Mouse (Mus musculus): Measurements from ENCODE around the gene Prdm11.

Prdm11 gene

GRCm38 (mm10) chr2:93046509-93046835 lies 505 bp upstream of the Prdm11 start:
- ATAC-seq (ENCODE audit: low TSS enrichment), result no peak

DNA sequence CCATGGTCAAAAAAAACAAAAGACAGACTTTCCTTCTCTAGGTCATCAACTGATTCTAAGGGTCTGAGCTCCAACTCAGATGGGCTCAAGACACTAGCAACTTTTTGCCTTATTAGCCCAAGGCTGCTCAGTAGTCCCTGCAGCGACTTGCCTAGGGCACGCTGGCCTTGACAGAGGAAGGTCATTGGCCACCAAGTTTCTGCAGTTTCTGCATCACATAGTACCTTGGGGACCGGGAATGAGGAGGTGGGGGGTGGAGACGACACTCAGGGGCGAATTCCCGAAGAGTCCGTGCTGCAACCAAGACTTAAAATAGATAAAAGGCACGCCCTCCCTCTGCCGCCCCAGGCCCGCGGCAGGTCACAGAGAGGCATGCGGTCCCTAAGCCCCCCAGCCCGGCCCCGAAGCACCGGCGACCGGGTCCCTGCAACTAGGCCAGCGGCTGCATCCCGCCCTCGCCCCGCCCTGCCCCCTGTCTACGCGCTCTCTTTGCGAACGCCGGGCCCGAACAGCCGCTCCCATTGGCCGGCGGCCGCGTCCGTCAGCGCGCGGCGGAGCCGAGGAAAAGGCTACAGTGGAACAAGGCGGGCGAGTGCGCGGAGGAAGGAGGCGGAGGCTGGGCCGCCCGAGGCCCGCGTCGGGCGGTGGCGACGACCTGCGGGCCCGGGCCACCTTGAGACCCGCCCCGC lies 694 bp downstream of the Prdm11 start:
- peak; percentile 96 for ATAC-seq (ENCODE audit: low TSS enrichment)

GRCm38 (mm10) chr2:93043449-93044157 lies 2.4 kb downstream of the Prdm11 start:
- no peak for ATAC-seq (ENCODE audit: low TSS enrichment)

DNA sequence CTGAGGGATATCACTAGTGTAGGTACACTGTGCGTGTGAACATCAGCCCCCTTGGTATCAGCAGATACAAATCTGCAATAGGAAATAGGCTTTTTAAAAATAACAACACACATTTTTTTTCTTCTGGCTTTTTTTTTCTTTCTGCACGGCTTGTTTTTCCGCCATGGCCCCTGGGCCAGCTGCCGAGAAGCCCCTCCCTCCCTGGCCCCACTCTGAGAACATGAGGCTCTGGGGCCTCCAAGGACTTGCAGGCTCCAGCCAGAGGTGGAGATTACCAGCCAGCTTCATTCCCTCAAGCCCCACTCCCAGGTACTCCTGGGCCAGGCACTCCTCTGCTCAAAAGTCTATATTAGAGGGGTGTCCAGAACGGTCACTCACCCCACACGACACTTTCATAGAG lies 4.5 kb downstream of the Prdm11 start:
- no peak for ATAC-seq (ENCODE audit: low TSS enrichment)

- no peak for ATAC-seq (ENCODE audit: low TSS enrichment)
Observed at GRCm38 (mm10) chr2:93040841-93041240, 5.1 kb downstream of the Prdm11 start.

GRCm38 (mm10) chr2:93039706-93040105 lies 6.3 kb downstream of the Prdm11 start:
- ATAC-seq (ENCODE audit: low TSS enrichment), result no peak

DNA sequence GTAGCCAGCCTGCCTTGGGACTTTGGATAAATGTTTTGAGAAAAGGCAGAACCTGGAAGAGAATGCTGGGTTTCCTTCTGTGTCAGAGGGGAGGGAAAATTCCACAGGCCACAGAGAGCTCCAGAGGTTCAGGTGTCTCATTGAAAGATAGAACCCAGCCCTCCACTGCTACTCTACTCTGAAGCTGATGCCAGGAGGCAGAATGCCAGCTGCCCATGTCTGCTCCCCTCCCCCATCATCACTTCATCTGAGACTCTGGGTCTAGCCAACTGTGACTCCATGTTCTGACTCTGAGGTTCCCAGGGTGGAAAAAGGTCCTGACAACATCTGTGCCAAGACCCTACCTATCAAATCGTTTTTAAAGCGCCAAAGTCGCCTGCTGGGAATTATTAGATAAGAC lies 6.9 kb downstream of the Prdm11 start:
- no peak for ATAC-seq (ENCODE audit: low TSS enrichment)

- no peak for ATAC-seq (ENCODE audit: low TSS enrichment)
Observed at GRCm38 (mm10) chr2:93035631-93036030, 10.3 kb downstream of the Prdm11 start.

DNA sequence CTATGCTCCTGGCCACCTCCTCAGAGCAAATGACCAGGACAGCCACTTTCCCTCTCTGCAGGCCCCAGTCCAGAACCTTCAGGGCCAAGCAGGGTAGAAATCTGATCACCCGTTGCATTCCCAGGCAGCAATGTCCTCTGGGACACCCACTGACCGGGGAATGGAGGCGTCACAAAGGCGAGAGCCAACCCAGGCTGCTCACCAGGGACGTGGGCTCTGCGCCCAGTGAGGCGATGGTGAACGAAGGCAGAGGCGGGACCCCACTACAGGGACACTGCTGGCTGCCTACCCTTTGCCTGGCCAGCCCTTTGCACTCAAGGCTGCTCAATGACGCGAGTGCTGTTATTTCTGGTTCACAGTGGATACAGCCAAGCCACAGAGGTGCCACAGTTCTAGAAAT lies 13.3 kb downstream of the Prdm11 start:
- no peak; the same call in 1 of the 2 replicates for ATAC-seq (ENCODE audit: low TSS enrichment)

- ATAC-seq (ENCODE audit: low TSS enrichment), result no peak
Observed at GRCm38 (mm10) chr2:93032049-93032448, 13.9 kb downstream of the Prdm11 start.

GRCm38 (mm10) chr2:93031021-93031420 lies 14.9 kb downstream of the Prdm11 start:
- ATAC-seq (ENCODE audit: low TSS enrichment), result peak; percentile 48; the same call in 1 of the 2 replicates

GRCm38 (mm10) chr2:93030101-93030500 lies 15.9 kb downstream of the Prdm11 start:
- ATAC-seq (ENCODE audit: low TSS enrichment), result no peak

- ATAC-seq (ENCODE audit: low TSS enrichment), result peak; percentile 58
Observed at GRCm38 (mm10) chr2:93029267-93030060, 16.5 kb downstream of the Prdm11 start.

- no peak for ATAC-seq (ENCODE audit: low TSS enrichment)
Observed at GRCm38 (mm10) chr2:93028865-93029264, 17.1 kb downstream of the Prdm11 start.

GRCm38 (mm10) chr2:93027713-93028112 lies 18.3 kb downstream of the Prdm11 start:
- no peak for ATAC-seq (ENCODE audit: low TSS enrichment)

- no peak for ATAC-seq (ENCODE audit: low TSS enrichment)
Observed at GRCm38 (mm10) chr2:93024431-93024830, 21.5 kb downstream of the Prdm11 start.

GRCm38 (mm10) chr2:93018854-93019253 lies 27.1 kb downstream of the Prdm11 start:
- no peak for ATAC-seq (ENCODE audit: low TSS enrichment)

DNA sequence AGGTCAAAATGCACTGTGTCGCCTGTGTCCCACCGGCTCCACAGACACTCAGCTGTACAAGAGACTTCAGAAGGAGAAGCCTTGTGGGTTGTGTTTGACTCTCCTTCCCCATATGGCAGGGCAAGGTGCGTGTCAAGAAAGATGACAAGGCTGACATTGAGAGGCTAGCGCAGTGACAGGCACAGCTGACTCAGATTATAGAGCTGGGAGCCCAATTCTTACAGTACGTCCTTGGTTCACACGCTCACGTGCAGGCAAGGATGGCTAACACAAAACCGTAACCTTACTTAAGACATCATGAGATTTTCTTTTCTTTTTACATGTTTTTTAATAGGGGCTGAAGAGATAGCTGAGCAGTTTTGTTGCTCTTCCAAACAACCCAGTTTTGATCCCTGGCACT lies 28.8 kb downstream of the Prdm11 start:
- ATAC-seq (ENCODE audit: low TSS enrichment), result no peak

DNA sequence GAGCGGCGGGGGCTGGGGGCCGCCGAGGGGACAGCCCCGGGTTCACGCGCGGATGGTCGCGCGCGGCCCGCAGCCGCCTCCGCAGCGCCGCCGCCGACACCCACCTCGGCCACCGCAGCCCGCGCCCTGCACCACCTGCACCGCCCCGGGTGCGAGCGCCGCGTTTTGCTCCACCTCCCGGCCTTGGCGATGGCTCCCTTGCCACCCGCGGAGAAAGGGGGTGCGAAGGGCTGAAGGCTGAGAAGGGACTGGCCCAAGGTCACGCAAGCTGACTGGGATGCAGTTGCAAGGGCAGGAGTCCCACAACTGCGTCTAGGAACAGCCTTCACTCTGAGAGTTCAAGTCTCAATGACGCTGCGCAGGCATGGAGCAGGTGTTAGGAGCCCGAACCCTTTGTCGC lies 30.9 kb downstream of the Prdm11 start:
- 0 out of 2 replicates have a peak, but pooled peaks have one; percentile 39 for ATAC-seq (ENCODE audit: low TSS enrichment)

GRCm38 (mm10) chr2:93014093-93014937 lies 31.7 kb downstream of the Prdm11 start:
- ATAC-seq (ENCODE audit: low TSS enrichment), result peak; percentile 38; the same call in 1 of the 2 replicates

GRCm38 (mm10) chr2:93013415-93014092 lies 32.4 kb downstream of the Prdm11 start:
- no peak for ATAC-seq (ENCODE audit: low TSS enrichment)

Measured in frontal cortex, adult (tissue).